Mouse (Mus musculus) midbrain, embryonic 12.5 days (tissue): ENCODE results near the gene Plk5. TPM values are rescaled to one million over a fixed set of nuclear protein-coding genes. Genes with fewer than 3 reads are reported as not detected.
A peak's percentile ranks its signal among the peaks of the same experiment; 100 is the strongest.

Source experiments
- ATAC-seq: fragments of 200-750 bp; cut with Nextera tagmentation; 2 replicates; pipeline ENCODE4 v1.8.0; 2017; ENCODE audit warnings: low read depth, moderate TSS enrichment, moderate library complexity; ENCODE audit not compliant: low FRiP score
- H3K27ac ChIP-seq: fragments of 300-500 bp; sonication (generic); replicated peaks from 2 replicates; pipeline ENCODE4 v1.5.1; 2016; ENCODE audit warnings: mild to moderate bottlenecking
- H3K27me3 ChIP-seq: fragments of 300-500 bp; sonication (generic); 2 replicates; pipeline ENCODE4 v1.6.1; 2016; ENCODE audit warnings: mild to moderate bottlenecking
- H3K36me3 ChIP-seq: fragments of 300-500 bp; sonication (generic); 2 replicates; pipeline ENCODE4 v1.6.1; 2016
- H3K4me1 ChIP-seq: fragments of 300-500 bp; sonication (generic); 2 replicates; pipeline ENCODE4 v1.6.1; 2016
- H3K4me2 ChIP-seq: fragments of 300-500 bp; sonication (generic); replicated peaks from 2 replicates; pipeline ENCODE4 v1.6.1; 2016; ENCODE audit warnings: mild to moderate bottlenecking, moderate library complexity
- H3K4me3 ChIP-seq: fragments of 300-500 bp; sonication (generic); 2 replicates; pipeline ENCODE4 v1.5.1; 2016; ENCODE audit warnings: mild to moderate bottlenecking
- H3K9ac ChIP-seq: fragments of 300-500 bp; sonication (generic); replicated peaks from 2 replicates; pipeline ENCODE4 v1.6.1; 2016; ENCODE audit warnings: mild to moderate bottlenecking, moderate library complexity
- H3K9me3 ChIP-seq: fragments of 300-500 bp; sonication (generic); 2 replicates; pipeline ENCODE4 v1.6.1; 2016; ENCODE audit warnings: mild to moderate bottlenecking
- WGBS: fragments of 180-500 bp; shearing (Covaris S2); methylation state at CpG from one replicate; pipeline ENCODE4 v1.1.7; 2016; 5-methylcytosine and 5-hydroxymethylcytosine counted together
- polyA plus RNA-seq: library from polyadenylated mRNA; unstranded; fragments of >200 nt; fragmentation: Nextera tagmentation; extraction: Ambion mirVana; gene quantifications from 2 replicates; pipeline ENCODE4 v1.2.1, GENCODE M21; 2016

The Plk5 gene
- polyA plus RNA-seq, 1 experiment from 2014 or later, result 0.52 TPM

GRCm38 (mm10) chr10:80368392-80368791 is 12.1 kb downstream of the Plk5 start:
- peaks cover 16% of the 10 kb centered on the region for H3K4me1 ChIP-seq
- peaks cover 5% of the 10 kb centered on the region for H3K9me3 ChIP-seq
- no peaks in the 10 kb centered on the region for H3K36me3 ChIP-seq
- ATAC-seq, result no peak
- H3K9ac ChIP-seq, result no peak overlapping the region
- 84% methylated on average over 6 of the region's 6 CpGs for WGBS
- peaks cover 40% of the 10 kb centered on the region for H3K27me3 ChIP-seq
- no peak overlapping the region for H3K27ac ChIP-seq
- no peak overlapping the region for H3K4me2 ChIP-seq
- no peak overlapping the region for H3K4me3 ChIP-seq

GRCm38 (mm10) chr10:80369995-80370747 is 13.9 kb downstream of the Plk5 start:
- no peak for ATAC-seq
- no peak overlapping the region for H3K4me3 ChIP-seq
- no peak overlapping the region for H3K9ac ChIP-seq
- H3K4me2 ChIP-seq, result no peak overlapping the region
- peaks cover 5% of the 10 kb centered on the region for H3K9me3 ChIP-seq
- no peak overlapping the region for H3K27ac ChIP-seq
- H3K4me1 ChIP-seq, result peaks cover 9% of the 10 kb centered on the region; the same call in 1 of the 2 replicates
- WGBS, result 83% methylated on average over 21 of the region's 21 CpGs
- H3K27me3 ChIP-seq, result peaks cover 23% of the 10 kb centered on the region
- H3K36me3 ChIP-seq, result no peaks in the 10 kb centered on the region

GRCm38 (mm10) chr10:80371411-80371966 is 15.2 kb downstream of the Plk5 start:
- peak; percentile 81 for ATAC-seq
- H3K27ac ChIP-seq, result peak overlapping the region; percentile 39; the same call in 1 of the 2 replicates
- peaks cover 5% of the 10 kb centered on the region for H3K9me3 ChIP-seq
- peaks cover 9% of the 10 kb centered on the region; the same call in 1 of the 2 replicates for H3K4me1 ChIP-seq
- H3K9ac ChIP-seq, result 0 out of 2 replicates have a peak overlapping the region, but pooled peaks have one; percentile 12
- peaks cover 16% of the 10 kb centered on the region for H3K27me3 ChIP-seq
- 0 out of 2 replicates have a peak overlapping the region, but pooled peaks have one; percentile 13 for H3K4me3 ChIP-seq
- no peaks in the 10 kb centered on the region for H3K36me3 ChIP-seq
- H3K4me2 ChIP-seq, result peak overlapping the region; percentile 35
- 7% methylated on average over 12 of the region's 12 CpGs for WGBS

- 0 out of 2 replicates have a peak overlapping the region, but pooled peaks have one; percentile 12 for H3K9ac ChIP-seq
- WGBS, result 52% methylated on average over 9 of the region's 9 CpGs
- H3K9me3 ChIP-seq, result peaks cover 5% of the 10 kb centered on the region
- H3K4me3 ChIP-seq, result 0 out of 2 replicates have a peak overlapping the region, but pooled peaks have one; percentile 13
- peak overlapping the region; percentile 35 for H3K4me2 ChIP-seq
- peaks cover 9% of the 10 kb centered on the region; the same call in 1 of the 2 replicates for H3K4me1 ChIP-seq
- H3K36me3 ChIP-seq, result no peaks in the 10 kb centered on the region
- no peak for ATAC-seq
- H3K27me3 ChIP-seq, result peaks cover 15% of the 10 kb centered on the region
- H3K27ac ChIP-seq, result peak overlapping the region; percentile 39; the same call in 1 of the 2 replicates
Measured at GRCm38 (mm10) chr10:80371983-80372382, 15.7 kb downstream of the Plk5 start.

- H3K4me2 ChIP-seq, result no peak overlapping the region
- ATAC-seq, result no peak
- 84% methylated on average over 6 of the region's 6 CpGs for WGBS
- H3K9ac ChIP-seq, result no peak overlapping the region
- H3K36me3 ChIP-seq, result no peaks in the 10 kb centered on the region
- H3K27ac ChIP-seq, result no peak overlapping the region
- peaks cover 5% of the 10 kb centered on the region for H3K9me3 ChIP-seq
- H3K27me3 ChIP-seq, result peaks cover 10% of the 10 kb centered on the region
- no peak overlapping the region for H3K4me3 ChIP-seq
- H3K4me1 ChIP-seq, result peaks cover 9% of the 10 kb centered on the region; the same call in 1 of the 2 replicates
Measured at GRCm38 (mm10) chr10:80372706-80373105, 16.4 kb downstream of the Plk5 start.

GRCm38 (mm10) chr10:80374063-80374462 is 17.8 kb downstream of the Plk5 start:
- Histone ChIP-seq H3K27me3 (peaks cover 10% of the 10 kb centered on the region), H3K4me2 (no peak overlapping the region), H3K36me3 (no peaks in the 10 kb centered on the region), H3K9ac (no peak overlapping the region), H3K9me3 (no peaks in the 10 kb centered on the region), H3K4me1 (peaks cover 9% of the 10 kb centered on the region; the same call in 1 of the 2 replicates), H3K4me3 (no peak overlapping the region), H3K27ac (no peak overlapping the region)
- WGBS, result 18% methylated on average over 6 of the region's 6 CpGs
- no peak for ATAC-seq

GRCm38 (mm10) chr10:80376160-80376559 is 19.9 kb downstream of the Plk5 start:
- peaks cover 10% of the 10 kb centered on the region for H3K27me3 ChIP-seq
- no peaks in the 10 kb centered on the region for H3K9me3 ChIP-seq
- ATAC-seq, result no peak
- H3K9ac ChIP-seq, result no peak overlapping the region
- peaks cover 15% of the 10 kb centered on the region for H3K4me1 ChIP-seq
- WGBS, result 3% methylated on average over 7 of the region's 7 CpGs
- H3K4me2 ChIP-seq, result no peak overlapping the region
- H3K36me3 ChIP-seq, result peaks cover 15% of the 10 kb centered on the region
- no peak overlapping the region for H3K27ac ChIP-seq
- H3K4me3 ChIP-seq, result no peak overlapping the region

GRCm38 (mm10) chr10:80377716-80378115 is 21.5 kb downstream of the Plk5 start:
- peaks cover 11% of the 10 kb centered on the region; the same call in 1 of the 2 replicates for H3K4me1 ChIP-seq
- no peaks in the 10 kb centered on the region for H3K9me3 ChIP-seq
- no peak overlapping the region for H3K4me2 ChIP-seq
- H3K36me3 ChIP-seq, result peaks cover 31% of the 10 kb centered on the region
- peaks cover 2% of the 10 kb centered on the region; the same call in 1 of the 2 replicates for H3K27me3 ChIP-seq
- no peak overlapping the region for H3K4me3 ChIP-seq
- H3K9ac ChIP-seq, result no peak overlapping the region
- WGBS, result 53% methylated on average over 10 of the region's 10 CpGs
- H3K27ac ChIP-seq, result no peak overlapping the region
- no peak for ATAC-seq

- no peak overlapping the region for H3K27ac ChIP-seq
- peaks cover 40% of the 10 kb centered on the region for H3K4me1 ChIP-seq
- H3K27me3 ChIP-seq, result no peaks in the 10 kb centered on the region
- peaks cover 55% of the 10 kb centered on the region for H3K36me3 ChIP-seq
- ATAC-seq, result no peak
- 89% methylated on average over 7 of the region's 7 CpGs for WGBS
- peak overlapping the region; percentile 99; the same call in 1 of the 2 replicates for H3K4me3 ChIP-seq
- peak overlapping the region; percentile 91 for H3K4me2 ChIP-seq
- no peaks in the 10 kb centered on the region for H3K9me3 ChIP-seq
- H3K9ac ChIP-seq, result no peak overlapping the region
Measured at GRCm38 (mm10) chr10:80382641-80383365, 26.5 kb downstream of the Plk5 start.

GRCm38 (mm10) chr10:80383431-80383830 is 27.2 kb downstream of the Plk5 start:
- Histone ChIP-seq H3K4me2 (peak overlapping the region; percentile 91), H3K27me3 (no peaks in the 10 kb centered on the region), H3K4me3 (peak overlapping the region; percentile 99), H3K9ac (peak overlapping the region; percentile 100), H3K36me3 (peaks cover 55% of the 10 kb centered on the region), H3K27ac (no peak overlapping the region), H3K9me3 (no peaks in the 10 kb centered on the region), H3K4me1 (peaks cover 47% of the 10 kb centered on the region)
- WGBS, result 64% methylated on average over 4 of the region's 4 CpGs
- no peak for ATAC-seq

- peak overlapping the region; percentile 99 for H3K4me3 ChIP-seq
- no peak for ATAC-seq
- peaks cover 51% of the 10 kb centered on the region for H3K4me1 ChIP-seq
- WGBS, result 86% methylated on average over 4 of the region's 4 CpGs
- no peaks in the 10 kb centered on the region for H3K27me3 ChIP-seq
- 0 out of 2 replicates have a peak overlapping the region, but pooled peaks have one; percentile 98 for H3K27ac ChIP-seq
- peaks cover 55% of the 10 kb centered on the region for H3K36me3 ChIP-seq
- peak overlapping the region; percentile 91 for H3K4me2 ChIP-seq
- no peaks in the 10 kb centered on the region for H3K9me3 ChIP-seq
- peak overlapping the region; percentile 100 for H3K9ac ChIP-seq
Measured at GRCm38 (mm10) chr10:80384115-80384639, 27.9 kb downstream of the Plk5 start.
